Mouse (Mus musculus) G1E (cell line): Measurements from ENCODE around the gene Klkb1.

Experiments used
- CTCF ChIP-seq: IDR thresholded peaks from 2 replicates; pipeline ENCODE4 v1.5.1; 2012; ENCODE audit warnings: low read depth, low read length, inconsistent platforms, mixed read lengths
- GATA1 ChIP-seq: IDR thresholded peaks from 2 replicates; pipeline ENCODE4 v1.6.1; 2012; ENCODE audit warnings: borderline replicate concordance, low read length, inconsistent platforms, mixed read lengths
- POLR2AphosphoS5 ChIP-seq: IDR thresholded peaks from 2 replicates; pipeline ENCODE4 v1.6.1; 2012; ENCODE audit warnings: low read depth, low read length, inconsistent platforms; ENCODE audit not compliant: insufficient replicate concordance
- TAL1 ChIP-seq: conservative IDR thresholded peaks from 2 replicates; pipeline ENCODE4 v1.6.1; 2012; ENCODE audit warnings: low read depth, low read length, inconsistent platforms, mixed read lengths

- TF ChIP-seq CTCF (no peak), GATA1 (no peak), TAL1 (no peak), POLR2AphosphoS5 (no peak)
These were observed 29.7 kb downstream of the Klkb1 start for GRCm38 (mm10) chr8:45264918-45265317.
